Mouse (Mus musculus) heart, adult 2 months (tissue): ENCODE results near the gene Oaz3.

Source experiments
- CTCF ChIP-seq: fragments of 200-600 bp; IDR thresholded peaks from 2 replicates; pipeline ENCODE4 v1.8.1; 2022; ENCODE audit warnings: antibody characterized with exemption, mild to moderate bottlenecking, moderate library complexity
- EP300 ChIP-seq: fragments of 200-500 bp; IDR thresholded peaks from 2 replicates; pipeline ENCODE4 v1.6.1; 2011; ENCODE audit warnings: low read depth, low read length, control low read depth; ENCODE audit not compliant: insufficient read depth

DNA sequence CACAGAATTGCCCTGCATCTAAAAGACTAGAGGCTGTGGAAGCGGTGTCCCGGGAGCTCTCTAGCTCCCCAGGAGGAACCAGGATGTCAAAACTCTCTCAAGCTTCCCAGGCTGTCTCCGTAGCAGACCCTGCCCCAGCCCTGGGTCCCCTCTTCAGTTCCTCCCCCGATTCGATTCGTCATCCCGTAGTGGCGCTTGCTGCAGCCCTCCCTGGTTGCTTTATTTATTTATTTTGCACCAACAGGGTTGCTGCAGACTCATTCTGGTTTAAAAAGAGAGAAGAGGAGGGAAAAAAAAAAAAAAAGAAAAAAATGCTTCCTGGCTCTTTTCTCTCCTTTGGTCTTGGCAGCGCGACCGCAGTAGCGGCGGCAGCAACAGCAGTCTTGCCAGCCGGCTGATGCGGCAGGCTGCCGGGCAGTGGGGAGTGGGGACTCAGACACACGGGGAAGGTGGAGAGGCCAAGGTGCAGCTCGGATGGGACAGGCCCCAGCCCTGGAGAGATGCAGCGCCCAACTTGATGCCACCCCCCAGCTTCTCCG, 44.7 kb downstream of the Oaz3 start:
- TF ChIP-seq EP300 = no peak
- TF ChIP-seq CTCF = no peak
